Mouse (Mus musculus): ENCODE measurements around the gene Uqcc3. TPM values are rescaled to one million over a fixed set of nuclear protein-coding genes. Genes with fewer than 3 reads are reported as not detected.
"Not testable (repeated sequence)": the region's sequence is repeated elsewhere in the genome, so short reads cannot be mapped to it uniquely, and the experiment has no call there.

Gene Uqcc3
- polyA plus RNA-seq, 1 experiment: 40.0 TPM

DNA sequence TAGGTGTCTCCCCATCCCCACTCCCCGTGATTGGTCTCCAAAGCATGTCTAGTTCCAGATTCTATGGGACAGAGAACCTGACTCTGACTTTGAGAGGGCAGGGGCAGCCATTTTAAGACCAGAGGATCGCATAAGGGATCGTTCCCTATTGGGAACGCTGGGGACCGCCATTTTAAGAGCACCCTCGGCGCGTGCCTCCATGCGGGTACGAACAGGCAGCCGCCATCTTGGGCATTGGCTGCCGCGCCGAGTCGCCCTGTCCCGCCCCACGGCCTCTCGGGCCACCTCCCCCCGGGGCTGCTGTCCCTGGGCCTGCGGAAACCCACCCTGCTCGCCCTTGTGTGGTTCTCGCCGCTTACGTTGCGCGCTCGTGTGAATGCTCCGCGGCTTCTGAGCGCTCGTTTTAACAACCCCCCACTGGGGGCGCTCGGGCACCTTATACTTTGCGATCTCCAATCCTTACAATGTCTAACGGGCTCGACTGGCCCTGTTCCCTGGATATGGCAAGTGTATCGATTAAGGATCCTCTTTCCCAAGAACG lies 43.4 kb downstream of the Uqcc3 start, which contains the start of gene Bscl2:
Bscl2 (plus strand) TSS at position 217 of the 541 bp plus-strand sequence.
- Histone ChIP-seq H3K4me3 (ENCODE audit: control insufficient read depth, low read depth, low read length) (peak within 1 kb of the TSS; percentile 93), H3K36me3 (ENCODE audit: control insufficient read depth, insufficient read depth, low read length) (peaks cover 2% of the 10 kb centered on the region; the same call in 1 of the 2 replicates), H3K4me1 (ENCODE audit: control insufficient read depth, insufficient read depth, low read length) (peaks cover 18% of the 10 kb centered on the region), H3K27ac (ENCODE audit: control insufficient read depth, insufficient read depth, low read depth, low read length) (peak within 1 kb of the TSS; percentile 92), H3K27me3 (ENCODE audit: control insufficient read depth, insufficient read depth, low read length) (no peaks in the 10 kb centered on the region)
- TF ChIP-seq CTCF (IDR thresholded peaks at IDR 0.05; ENCODE audit: control insufficient read depth, insufficient read depth, insufficient replicate concordance, low read depth, low read length) (peak; percentile 12; the same call in 1 of the 2 replicates), POLR2A (IDR thresholded peaks at IDR 0.05; ENCODE audit: control insufficient read depth, low read depth, low read length) (peak; percentile 83)

DNA sequence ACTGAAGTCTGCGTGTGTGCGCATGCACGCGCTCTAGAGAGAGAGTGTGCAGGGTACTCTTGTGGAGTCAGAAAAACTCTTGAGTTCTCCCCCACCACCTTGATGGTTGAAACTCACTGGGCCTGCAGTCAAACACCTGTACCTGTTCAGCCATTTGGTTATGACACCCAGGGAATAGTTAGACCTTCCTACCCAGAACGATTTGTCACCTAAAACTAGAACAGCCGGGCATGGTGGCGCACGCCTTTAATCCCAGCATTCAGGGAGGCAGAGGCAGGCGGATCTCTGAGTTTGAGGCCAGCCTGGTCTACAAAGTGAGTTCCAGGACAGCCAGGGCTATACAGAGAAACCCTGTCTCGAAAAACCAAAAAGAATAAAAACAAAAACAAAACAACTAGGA lies 44.4 kb downstream of the Uqcc3 start:
- not testable (repeated sequence) for H3K36me3 ChIP-seq (ENCODE audit: control insufficient read depth, insufficient read depth, low read length); H3K27me3 ChIP-seq (ENCODE audit: control insufficient read depth, insufficient read depth, low read length); H3K4me3 ChIP-seq (ENCODE audit: control insufficient read depth, low read depth, low read length)
- peaks cover 18% of the 10 kb centered on the region for H3K4me1 ChIP-seq (ENCODE audit: control insufficient read depth, insufficient read depth, low read length)
- peak overlapping the region; percentile 26; the same call in 1 of the 2 replicates for H3K27ac ChIP-seq (ENCODE audit: control insufficient read depth, insufficient read depth, low read depth, low read length)

DNA sequence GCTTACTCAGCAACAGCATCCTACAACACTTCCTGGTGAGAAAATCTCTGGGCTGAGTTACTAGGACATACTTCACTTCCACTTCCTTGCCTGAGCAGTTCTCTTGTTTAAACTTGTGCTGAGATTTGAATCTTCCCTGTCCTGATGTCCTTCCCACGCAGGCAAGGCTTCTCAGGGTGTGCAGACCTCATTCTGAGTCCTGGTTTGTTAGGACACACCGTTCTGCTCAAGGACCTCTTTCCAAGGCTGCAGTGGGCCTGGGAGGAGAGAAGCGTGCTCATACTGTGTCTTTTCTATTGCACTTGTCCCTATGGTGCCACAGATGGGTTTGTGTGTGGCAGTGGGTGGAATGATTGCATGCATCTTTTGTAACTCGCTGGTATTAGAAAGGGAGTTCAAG lies 47.8 kb downstream of the Uqcc3 start:
- peaks cover 5% of the 10 kb centered on the region for H3K36me3 ChIP-seq (ENCODE audit: control insufficient read depth, insufficient read depth, low read length)
- no peak overlapping the region for H3K4me3 ChIP-seq (ENCODE audit: control insufficient read depth, low read depth, low read length)
- H3K27ac ChIP-seq (ENCODE audit: control insufficient read depth, insufficient read depth, low read depth, low read length): no peak overlapping the region
- H3K27me3 ChIP-seq (ENCODE audit: control insufficient read depth, insufficient read depth, low read length): no peaks in the 10 kb centered on the region
- peaks cover 3% of the 10 kb centered on the region for H3K4me1 ChIP-seq (ENCODE audit: control insufficient read depth, insufficient read depth, low read length)
- TF ChIP-seq POLR2A (IDR thresholded peaks at IDR 0.05; ENCODE audit: control insufficient read depth, low read depth, low read length) (no peak), CTCF (IDR thresholded peaks at IDR 0.05; ENCODE audit: control insufficient read depth, insufficient read depth, insufficient replicate concordance, low read depth, low read length) (no peak)

DNA sequence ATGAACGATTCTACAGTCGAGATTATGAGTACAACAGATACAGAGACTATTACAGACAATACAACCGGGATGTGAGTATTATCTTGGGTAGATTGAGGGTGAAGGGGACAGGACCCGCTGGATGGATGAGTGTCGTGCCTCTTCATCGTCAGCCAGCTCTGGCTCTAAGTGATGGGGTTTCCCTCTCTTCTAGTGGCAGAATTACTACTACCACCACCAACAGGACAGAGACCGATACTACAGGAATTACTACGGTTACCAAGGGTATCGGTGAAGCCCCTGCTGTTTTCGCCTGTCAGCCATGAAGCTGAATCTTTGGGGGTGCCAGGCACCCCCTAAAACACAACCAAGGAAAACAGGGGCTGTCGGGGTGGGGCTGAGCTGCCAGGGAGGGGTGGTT lies 49.5 kb downstream of the Uqcc3 start:
- Histone ChIP-seq H3K4me1 (ENCODE audit: control insufficient read depth, insufficient read depth, low read length) (no peaks in the 10 kb centered on the region), H3K36me3 (ENCODE audit: control insufficient read depth, insufficient read depth, low read length) (peaks cover 8% of the 10 kb centered on the region), H3K4me3 (ENCODE audit: control insufficient read depth, low read depth, low read length) (no peak overlapping the region), H3K27ac (ENCODE audit: control insufficient read depth, insufficient read depth, low read depth, low read length) (no peak overlapping the region), H3K27me3 (ENCODE audit: control insufficient read depth, insufficient read depth, low read length) (no peaks in the 10 kb centered on the region)
- TF ChIP-seq POLR2A (IDR thresholded peaks at IDR 0.05; ENCODE audit: control insufficient read depth, low read depth, low read length) (no peak), CTCF (IDR thresholded peaks at IDR 0.05; ENCODE audit: control insufficient read depth, insufficient read depth, insufficient replicate concordance, low read depth, low read length) (no peak)

DNA sequence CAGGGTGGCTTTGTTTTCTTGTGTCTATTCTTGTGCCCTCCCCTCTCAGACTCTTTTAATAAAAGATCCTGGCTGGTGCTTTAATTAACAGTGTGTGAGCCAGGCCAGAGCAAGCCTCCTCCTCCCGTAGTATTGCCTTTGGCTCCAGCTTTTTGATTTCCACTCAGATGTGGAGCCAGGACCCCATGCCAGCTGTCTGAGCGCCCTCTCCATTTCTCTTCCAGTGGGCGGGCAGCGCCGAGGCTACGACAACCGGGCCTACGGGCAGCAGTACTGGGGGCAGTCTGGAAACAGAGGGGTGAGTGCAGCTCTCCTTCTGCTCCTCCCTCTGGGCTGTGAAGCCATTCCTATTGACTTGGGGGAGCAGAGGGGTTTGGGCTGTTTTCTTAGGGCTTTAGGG lies 50.1 kb downstream of the Uqcc3 start:
- Histone ChIP-seq H3K4me3 (ENCODE audit: control insufficient read depth, low read depth, low read length) (no peak overlapping the region), H3K4me1 (ENCODE audit: control insufficient read depth, insufficient read depth, low read length) (no peaks in the 10 kb centered on the region), H3K36me3 (ENCODE audit: control insufficient read depth, insufficient read depth, low read length) (peaks cover 8% of the 10 kb centered on the region), H3K27me3 (ENCODE audit: control insufficient read depth, insufficient read depth, low read length) (no peaks in the 10 kb centered on the region), H3K27ac (ENCODE audit: control insufficient read depth, insufficient read depth, low read depth, low read length) (no peak overlapping the region)
- no peak for TF ChIP-seq POLR2A (IDR thresholded peaks at IDR 0.05; ENCODE audit: control insufficient read depth, low read depth, low read length)
- TF ChIP-seq CTCF (IDR thresholded peaks at IDR 0.05; ENCODE audit: control insufficient read depth, insufficient read depth, insufficient replicate concordance, low read depth, low read length): no peak

Other genes starting within 250 kb of the Uqcc3 start
- 0.58 and 0.99 TPM in 2 replicates for gene Chrm1, start 217.1 kb downstream of the Uqcc3 start, polyA plus RNA-seq (2012; rRNA removed)
- gene Slc3a2, start 157.6 kb downstream of the Uqcc3 start, polyA plus RNA-seq (2012; rRNA removed): 111 and 121 TPM in 2 replicates
- gene Wdr74, start 145.1 kb downstream of the Uqcc3 start, polyA plus RNA-seq (2012; rRNA removed): 18.3 and 21.8 TPM in 2 replicates
- gene 1700092M07Rik, start 140.2 kb downstream of the Uqcc3 start, polyA plus RNA-seq (2012; rRNA removed): 670 and 676 TPM in 2 replicates
- gene Stx5a, start 139.5 kb downstream of the Uqcc3 start, polyA plus RNA-seq (2012; rRNA removed): 61.5 and 62.8 TPM in 2 replicates
- gene Nxf1, start 123.8 kb downstream of the Uqcc3 start, polyA plus RNA-seq (2012; rRNA removed): 166 and 174 TPM in 2 replicates
- gene Tmem223, start 109.9 kb downstream of the Uqcc3 start, polyA plus RNA-seq (2012; rRNA removed): 15.8 and 17.0 TPM in 2 replicates
- gene Tmem179b, start 106.5 kb downstream of the Uqcc3 start, polyA plus RNA-seq (2012; rRNA removed): 29.7 and 30.8 TPM in 2 replicates
- gene Taf6l, start 94.5 kb downstream of the Uqcc3 start, polyA plus RNA-seq (2012; rRNA removed): 28.1 and 36.2 TPM in 2 replicates
- gene Polr2g, start 82.3 kb downstream of the Uqcc3 start, polyA plus RNA-seq (2012; rRNA removed): 38.4 and 48.4 TPM in 2 replicates
- gene Zbtb3, start 78.4 kb downstream of the Uqcc3 start, polyA plus RNA-seq (2012; rRNA removed): 40.5 and 44.2 TPM in 2 replicates
- 6.8 and 7.9 TPM in 2 replicates for gene Ttc9c, start 61.6 kb downstream of the Uqcc3 start, polyA plus RNA-seq (2012; rRNA removed)
- gene Hnrnpul2, start 60.9 kb downstream of the Uqcc3 start, polyA plus RNA-seq (2012; rRNA removed): 12.9 and 14.9 TPM in 2 replicates
- gene AC129217.1, start 51.1 kb downstream of the Uqcc3 start, polyA plus RNA-seq (2012; rRNA removed): 0.64 and 1.9 TPM in 2 replicates
- 743 and 750 TPM in 2 replicates for gene Bscl2, start 43.5 kb downstream of the Uqcc3 start, polyA plus RNA-seq (2012; rRNA removed)
- gene Gng3, start 41.7 kb downstream of the Uqcc3 start, polyA plus RNA-seq (2012; rRNA removed): 2.0 and 2.4 TPM in 2 replicates
- gene Lrrn4cl, start 30.2 kb downstream of the Uqcc3 start, polyA plus RNA-seq (2012; rRNA removed): 0.37 and 0.40 TPM in 2 replicates
- gene Ubxn1, start 9.4 kb downstream of the Uqcc3 start, polyA plus RNA-seq (2012; rRNA removed): 83.7 and 92.2 TPM in 2 replicates
- gene Lbhd1, start 2.8 kb upstream of the Uqcc3 start, polyA plus RNA-seq (2012; rRNA removed): 1.1 and 1.9 TPM in 2 replicates
- not detected in 2 replicates for gene Gm49403, start 3.0 kb upstream of the Uqcc3 start, polyA plus RNA-seq (2012; rRNA removed)
- 48.2 and 48.4 TPM in 2 replicates for gene 1810009A15Rik, start 7.9 kb upstream of the Uqcc3 start, polyA plus RNA-seq (2012; rRNA removed)
- gene Gm49416, start 8.0 kb upstream of the Uqcc3 start, polyA plus RNA-seq (2012; rRNA removed): 1.1 TPM in 1 of 2 replicates, not detected in the other
- gene Ints5, start 12.1 kb upstream of the Uqcc3 start, polyA plus RNA-seq (2012; rRNA removed): 6.6 and 6.7 TPM in 2 replicates
- 49.9 and 57.0 TPM in 2 replicates for gene Ganab, start 17.1 kb upstream of the Uqcc3 start, polyA plus RNA-seq (2012; rRNA removed)
- 19.5 and 20.4 TPM in 2 replicates for gene B3gat3, start 39.5 kb upstream of the Uqcc3 start, polyA plus RNA-seq (2012; rRNA removed)
- 11.6 and 13.7 TPM in 2 replicates for gene Rom1, start 48.4 kb upstream of the Uqcc3 start, polyA plus RNA-seq (2012; rRNA removed)
- gene Eml3, start 48.6 kb upstream of the Uqcc3 start, polyA plus RNA-seq (2012; rRNA removed): 4.9 and 5.7 TPM in 2 replicates
- 14.0 and 14.5 TPM in 2 replicates for gene Mta2, start 61.0 kb upstream of the Uqcc3 start, polyA plus RNA-seq (2012; rRNA removed)
- gene Tut1, start 72.9 kb upstream of the Uqcc3 start, polyA plus RNA-seq (2012; rRNA removed): 38.2 and 38.6 TPM in 2 replicates
- gene Eef1g, start 86.1 kb upstream of the Uqcc3 start, polyA plus RNA-seq (2012; rRNA removed): 442 and 506 TPM in 2 replicates
- 1.6 and 2.3 TPM in 2 replicates for gene Ahnak, start 108.4 kb upstream of the Uqcc3 start, polyA plus RNA-seq (2012; rRNA removed)
- gene Scgb1a1, start 207.0 kb upstream of the Uqcc3 start, polyA plus RNA-seq (2012; rRNA removed): 0.41 TPM in 1 of 2 replicates, not detected in the other